ENCODE assay signal across 9 mouse cellular contexts in genomic region chr15:78403301-78403741, GRCm38 (mm10). TPM values are rescaled to one million over a fixed set of nuclear protein-coding genes. Genes with fewer than 3 reads are reported as not detected.
DNase-seq lines count a peak whose midpoint lies in the region; ATAC-seq and TF ChIP-seq lines count a peak whose summit lies in the region.
"Had no signal": no experiment of that assay in that cellular context is flagged by ENCODE, and none has a peak within 500 bp of the region (broad histone marks: within the 10 kb centered on the region; RNA-seq: fewer than 3 reads in every experiment).

No protein-coding gene starts in this region.

- intact Hi-C loops in left cerebral cortex, adult 2 months (cut with DNase I) = no loop called here
- intact Hi-C loops in left cerebral cortex, postnatal 25 days (cut with DNase I) = no loop called here

- H3K9ac ChIP-seq in lung, embryonic 16.5 days (ENCODE audit: low read length) = peak overlapping the region; percentile 84

- peak overlapping the region; percentile 57 for H3K27ac ChIP-seq in left cerebral cortex, adult 2 months
- peak overlapping the region; percentile 100 for H3K27ac ChIP-seq in lung, embryonic 16.5 days (ENCODE audit: low read length)

- H3K4me3 ChIP-seq in left cerebral cortex, adult 2 months = no peak overlapping the region
- peak overlapping the region; percentile 81 for H3K4me3 ChIP-seq in lung, embryonic 16.5 days (ENCODE audit: low read length)

- ATAC-seq in lung, embryonic 16.5 days (ENCODE audit: low read depth) = no peak

- TF ChIP-seq CTCF in left cerebral cortex, adult 2 months (IDR thresholded peaks at IDR 0.05) = no peak

- peaks cover 49% of the 10 kb centered on the region for H3K4me1 ChIP-seq in lung, embryonic 16.5 days (replicated peaks; ENCODE audit: control insufficient read depth, insufficient read depth, low read length)

- H3K9me3 ChIP-seq in lung, embryonic 16.5 days (ENCODE audit: control insufficient read depth, low read length) = no peaks in the 10 kb centered on the region

- 0 out of 2 replicates have a peak, but pooled peaks cover 2% of the 10 kb centered on the region for H3K36me3 ChIP-seq in lung, embryonic 16.5 days (ENCODE audit: control insufficient read depth, insufficient read depth, low read length)

- WGBS in lung, embryonic 16.5 days = 24% methylated on average over 3 of the region's 3 CpGs

- no peaks in the 10 kb centered on the region for H3K27me3 ChIP-seq in lung, embryonic 16.5 days (ENCODE audit: control insufficient read depth, insufficient read depth, low read depth, low read length)

- H3K4me2 ChIP-seq in lung, embryonic 16.5 days (ENCODE audit: low read depth, low read length) = peak overlapping the region; percentile 69

- DNase-seq in left cerebral cortex, adult 2 months (ENCODE audit: extremely low spot score in 1 of 2, low spot score in 2 of 2) = no peak
- no peak for DNase-seq in left cerebral cortex, postnatal 25 days (ENCODE audit: low spot score in 2 of 2)
- DNase-seq in adrenal gland, postnatal 14 days = peak; percentile 86
- DNase-seq in kidney, adult 11 months = peak; percentile 91
- no peak for DNase-seq in frontal cortex, postnatal 36 days (ENCODE audit: low spot score in 2 of 2)
- DNase-seq in urinary bladder, adult 18-20 months (ENCODE audit: low spot score in 2 of 2) = no peak
- no peak for DNase-seq in gastrocnemius, adult 18-20 months (ENCODE audit: low spot score)

RNA-seq across cellular contexts. Expression of gene Tst, which starts 2.4 kb away (rescaled TPM):
- 10 to 100 TPM; 29.0 to 30.1 TPM for total RNA-seq in left cerebral cortex, adult 2 months (2021)
- 10 to 100 TPM; 33.3 to 33.4 TPM for total RNA-seq in left cerebral cortex, postnatal 25 days (2021)
- total RNA-seq in adrenal gland, postnatal 14 days (2021) = 167 and 212 TPM in 2 replicates
- polyA plus RNA-seq in lung, embryonic 16.5 days (2015; fragmentation: Nextera tagmentation; extraction: Ambion mirVana) = 129 and 160 TPM in 2 replicates
- total RNA-seq in gastrocnemius, adult 18-20 months (2021) = 10 to 100 TPM; 21.7 to 24.2 TPM

RNA-seq across cellular contexts. Expression of gene Mpst, which starts 2.9 kb away (rescaled TPM):
- 10 to 100 TPM; 31.7 to 31.8 TPM for total RNA-seq in left cerebral cortex, adult 2 months (2021)
- 10 to 100 TPM; 32.2 to 33.6 TPM for total RNA-seq in left cerebral cortex, postnatal 25 days (2021)
- total RNA-seq in adrenal gland, postnatal 14 days (2021) = 43.6 and 57.0 TPM in 2 replicates
- polyA plus RNA-seq in lung, embryonic 16.5 days (2015; fragmentation: Nextera tagmentation; extraction: Ambion mirVana) = 5.0 and 5.5 TPM in 2 replicates
- 10 to 100 TPM; 56.5 to 65.3 TPM for total RNA-seq in gastrocnemius, adult 18-20 months (2021)

RNA-seq across cellular contexts. Expression of gene Tex33, which starts 7.6 kb away (rescaled TPM):
- not detected for total RNA-seq in left cerebral cortex, adult 2 months (2021)
- total RNA-seq in left cerebral cortex, postnatal 25 days (2021) = not detected
- total RNA-seq in adrenal gland, postnatal 14 days (2021) = not detected in 2 replicates
- polyA plus RNA-seq in lung, embryonic 16.5 days (2015; fragmentation: Nextera tagmentation; extraction: Ambion mirVana) = not detected in 2 replicates
- not detected for total RNA-seq in gastrocnemius, adult 18-20 months (2021)
- polyA plus RNA-seq: limb, embryonic 11.5 days had no signal

RNA-seq across cellular contexts. Expression of gene Kctd17, which starts 25.0 kb away (rescaled TPM):
- total RNA-seq in left cerebral cortex, adult 2 months (2021) = 100 to 1,000 TPM; 334 to 335 TPM
- total RNA-seq in left cerebral cortex, postnatal 25 days (2021) = 100 to 1,000 TPM; 317 to 361 TPM
- total RNA-seq in adrenal gland, postnatal 14 days (2021) = 83.4 and 88.8 TPM in 2 replicates
- 32.1 and 37.0 TPM in 2 replicates for polyA plus RNA-seq in lung, embryonic 16.5 days (2015; fragmentation: Nextera tagmentation; extraction: Ambion mirVana)
- 10 to 100 TPM in 1 of 2 experiments, 1 to 10 TPM in 1; 8.4 to 13.9 TPM for total RNA-seq in gastrocnemius, adult 18-20 months (2021)

Comparison
In these comparisons a context has a peak if more than half of its experiments do, and no peak if none do; other contexts are left out.
1. DNase-seq: peak in adrenal gland, postnatal 14 days (single experiment) and kidney, adult 11 months (single experiment); none in left cerebral cortex, adult 2 months (0 of 2), left cerebral cortex, postnatal 25 days (0 of 2), frontal cortex, postnatal 36 days (0 of 2), urinary bladder, adult 18-20 months (0 of 2) and gastrocnemius, adult 18-20 months (single experiment).